Mouse (Mus musculus) heart, postnatal 14 days (tissue): ENCODE results near the gene Dscam. TPM values are rescaled to one million over a fixed set of nuclear protein-coding genes. Genes with fewer than 3 reads are reported as not detected.

Experiments
- DNase-seq, 2 experiments: peaks; one replicate each; pipeline ENCODE4 v3.0.0; 2021 to 2022
- intact Hi-C: fragments of 180-260 bp; cut with DNase I; formaldehyde crosslinking; loops from one replicate; pipeline ENCODE4 v1.15.1; 2025
- total RNA-seq, 2 experiments: library from RNA; stranded (reverse); gene quantifications; 2 replicates each; pipeline ENCODE4 v1.2.3; 2021

The Dscam gene
- total RNA-seq, 2 experiments from 2014 or later, result 0.05 TPM; not detected in 1

GRCm38 (mm10) chr16:97026803-97027202 lies 143.7 kb downstream of the Dscam start:
- intact Hi-C loops, result no loop called here
- no peak for DNase-seq

- intact Hi-C loops, result no loop called here
- no peak for DNase-seq
Measured at GRCm38 (mm10) chr16:97024406-97024805, 146.1 kb downstream of the Dscam start.

- intact Hi-C loops, result no loop called here
- no peak for DNase-seq
Measured at GRCm38 (mm10) chr16:97021496-97021895, 149.1 kb downstream of the Dscam start.

- intact Hi-C loops, result loop anchor here (5.0 to 10.0 kb wide), 2 partner anchors 124 to 166 kb away; no protein-coding TSS in a partner anchor
- DNase-seq, result no peak
Measured at GRCm38 (mm10) chr16:97018304-97018703, 152.2 kb downstream of the Dscam start.

DNA sequence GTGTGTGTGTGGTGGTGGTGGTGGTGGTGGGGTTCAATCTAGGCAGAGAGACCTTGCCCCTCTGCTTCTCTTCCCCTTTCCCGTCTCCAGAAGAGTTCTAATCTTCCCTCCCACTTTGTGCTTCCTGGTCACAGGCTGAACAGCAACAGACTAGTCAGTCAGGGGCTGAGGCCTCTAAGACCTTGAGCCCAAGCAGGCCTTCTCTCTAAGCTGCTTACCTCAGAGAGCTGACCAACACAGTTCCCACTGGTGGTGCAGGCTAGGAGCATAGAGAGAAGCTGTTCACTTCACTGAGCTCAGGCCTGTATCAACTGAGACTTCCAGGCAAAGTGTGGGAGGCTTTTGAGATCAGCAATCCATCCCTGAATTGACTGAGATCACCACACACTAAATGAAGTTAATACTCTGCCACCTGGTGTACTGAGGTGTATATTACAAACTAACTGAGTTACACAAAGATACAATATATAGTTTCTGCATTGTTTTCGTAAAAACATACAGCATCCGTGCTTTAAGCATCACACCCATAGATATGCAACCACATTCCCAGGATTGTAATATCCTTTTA lies 153.3 kb downstream of the Dscam start:
- no peak for DNase-seq
- intact Hi-C loops, result loop anchor here (5.0 to 10.0 kb wide), 2 partner anchors 122 to 165 kb away; no protein-coding TSS in a partner anchor

DNA sequence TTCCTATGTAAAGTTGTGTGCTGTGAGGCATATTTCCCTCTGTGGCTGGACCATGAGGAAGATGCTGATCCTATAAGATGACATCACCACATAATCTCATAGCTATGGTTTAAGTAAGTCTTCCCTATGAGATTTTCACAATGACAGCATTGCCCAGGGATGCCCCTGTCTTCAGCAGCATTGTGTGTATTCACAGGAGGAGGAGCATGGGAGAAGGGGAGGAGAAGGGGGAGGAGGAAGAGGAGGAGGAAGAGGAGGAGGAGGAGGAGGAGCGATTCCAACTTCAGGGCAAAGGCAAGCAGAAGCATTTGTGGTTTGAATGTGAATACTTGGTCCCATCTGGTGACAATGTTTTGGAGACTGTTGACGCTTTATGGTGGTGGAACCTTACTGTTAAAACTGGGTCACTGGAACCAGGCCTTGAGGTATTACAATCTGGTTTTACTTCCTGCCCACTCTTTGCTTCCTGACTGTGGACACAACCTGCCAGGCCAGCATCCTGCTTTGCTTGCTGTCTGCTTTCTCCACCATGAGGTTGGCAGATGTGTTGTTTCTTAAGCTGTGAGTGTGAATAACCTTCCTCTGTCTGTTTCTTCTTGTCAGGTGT lies 154.2 kb downstream of the Dscam start:
- no peak for DNase-seq
- intact Hi-C loops, result loop anchor here (5.0 to 10.0 kb wide), 2 partner anchors 122 to 164 kb away; no protein-coding TSS in a partner anchor

DNA sequence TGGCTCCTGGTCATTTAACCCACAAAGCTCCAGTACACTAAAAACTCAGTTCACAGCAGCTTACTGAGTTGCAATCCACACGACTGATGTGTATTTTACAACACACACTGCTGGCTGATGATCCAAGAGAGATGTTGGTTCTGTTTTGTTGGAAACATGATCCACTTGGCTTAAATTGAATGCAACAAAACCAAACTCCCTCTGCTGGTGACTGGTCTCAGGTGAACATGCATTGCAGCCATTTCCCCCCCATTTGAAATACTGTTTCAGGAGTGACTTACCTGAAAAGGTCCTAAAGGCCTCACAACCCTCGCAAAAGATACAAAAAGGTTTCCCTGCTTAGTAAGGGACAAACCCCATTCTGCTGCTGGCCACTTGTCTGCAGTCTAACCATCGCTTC lies 156.2 kb downstream of the Dscam start:
- intact Hi-C loops, result loop anchor here (10.0 kb wide), 1 partner anchor 120 kb away; no protein-coding TSS in a partner anchor

DNA sequence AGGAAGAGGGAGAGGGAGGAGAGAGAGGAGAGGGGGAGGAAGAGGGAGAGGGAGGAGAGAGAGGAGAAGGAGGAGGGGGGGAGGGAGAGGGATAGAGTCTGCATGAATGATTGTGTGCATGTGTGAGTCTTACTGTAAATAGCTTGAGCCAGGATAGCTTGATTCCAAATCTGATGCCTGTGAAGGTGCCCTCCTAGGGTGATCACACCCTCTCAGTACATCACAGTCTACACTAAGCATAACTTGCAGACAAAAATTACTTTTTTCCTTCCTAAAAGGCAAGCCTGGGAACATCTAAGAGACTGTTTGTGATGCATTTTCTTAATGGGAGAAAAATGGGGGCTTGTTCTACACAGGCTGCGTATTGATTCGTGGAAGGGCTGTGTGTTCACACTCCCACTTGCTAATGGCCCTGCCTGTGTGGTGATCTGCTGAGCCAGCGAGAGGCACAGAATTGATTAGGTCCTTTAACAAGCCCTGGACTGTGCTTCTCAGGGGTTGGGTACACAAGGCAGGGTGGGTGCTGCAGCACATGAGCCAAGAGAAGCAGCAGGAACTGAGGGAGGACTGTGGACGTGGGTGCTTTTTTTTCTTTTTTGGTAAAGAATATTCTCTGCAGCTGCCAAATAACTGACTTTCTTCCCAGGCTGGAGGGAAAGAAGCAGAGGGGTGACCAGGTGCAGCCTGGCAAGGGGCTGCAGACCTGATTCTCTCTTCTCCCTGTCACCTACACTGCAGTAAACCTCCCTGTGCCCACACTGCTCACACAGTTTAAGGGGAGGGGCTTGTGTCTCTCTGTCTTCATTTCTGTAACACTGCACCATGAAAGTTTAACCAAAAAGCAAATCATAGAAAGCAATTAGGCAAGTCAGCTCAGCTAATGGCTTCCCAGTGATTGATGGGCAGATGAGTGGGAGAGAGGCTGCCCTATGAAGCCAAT lies 161.2 kb downstream of the Dscam start:
- no peak for DNase-seq
- intact Hi-C loops, result loop anchor here (10.0 kb wide), 1 partner anchor 115 kb away; no protein-coding TSS in a partner anchor

More for the DNA sequence above, 156.2 kb downstream of the Dscam start:
- DNase-seq, result no peak

DNA sequence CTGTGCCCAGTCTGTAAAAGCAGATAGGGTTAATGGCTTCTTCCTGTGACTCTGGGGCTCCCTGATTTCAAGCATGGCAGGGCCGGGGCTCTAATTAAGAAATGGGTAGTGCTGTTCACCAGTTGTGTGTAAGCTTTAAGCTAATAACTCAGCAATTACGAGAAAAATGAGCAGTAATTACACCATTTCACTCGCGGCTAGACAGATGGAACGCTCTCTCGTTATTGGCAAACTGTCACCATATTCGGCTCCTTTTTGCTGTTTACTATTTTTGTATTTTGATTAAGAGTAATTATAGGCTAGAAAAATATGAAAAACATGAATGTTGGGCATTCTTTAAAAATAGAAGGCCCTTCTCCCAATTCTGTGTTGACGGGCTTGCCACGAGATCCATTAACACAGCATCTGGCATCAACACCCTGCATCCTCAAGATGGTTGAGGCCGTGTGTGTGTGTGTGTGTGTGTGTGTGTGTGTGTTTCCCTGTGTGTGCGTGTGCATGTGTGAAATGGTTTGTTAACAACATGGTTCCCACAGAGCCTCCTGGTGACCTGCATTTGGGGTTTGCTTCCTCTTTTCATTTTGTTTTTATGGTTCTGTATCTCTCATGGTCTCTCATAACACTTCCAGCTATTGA lies 162.5 kb downstream of the Dscam start:
- intact Hi-C loops, result no loop called here
- DNase-seq, result no peak

DNA sequence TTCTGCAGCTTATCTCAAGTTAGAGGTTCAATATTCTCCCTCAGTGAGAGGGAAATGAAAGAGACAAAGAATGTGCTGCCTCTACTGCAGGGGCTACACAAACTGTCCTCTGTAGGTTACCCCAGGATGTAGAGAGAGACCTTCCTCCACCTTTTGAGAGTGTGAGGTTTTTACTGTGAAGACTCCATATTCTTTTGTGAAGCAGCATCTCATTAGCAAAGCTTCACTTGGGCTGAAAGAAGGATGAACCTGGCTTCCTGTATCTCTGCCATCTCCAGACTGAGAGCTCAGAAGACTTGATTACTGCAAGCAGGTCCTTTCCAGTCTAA lies 163.7 kb downstream of the Dscam start:
- no peak for DNase-seq
- intact Hi-C loops, result no loop called here

DNA sequence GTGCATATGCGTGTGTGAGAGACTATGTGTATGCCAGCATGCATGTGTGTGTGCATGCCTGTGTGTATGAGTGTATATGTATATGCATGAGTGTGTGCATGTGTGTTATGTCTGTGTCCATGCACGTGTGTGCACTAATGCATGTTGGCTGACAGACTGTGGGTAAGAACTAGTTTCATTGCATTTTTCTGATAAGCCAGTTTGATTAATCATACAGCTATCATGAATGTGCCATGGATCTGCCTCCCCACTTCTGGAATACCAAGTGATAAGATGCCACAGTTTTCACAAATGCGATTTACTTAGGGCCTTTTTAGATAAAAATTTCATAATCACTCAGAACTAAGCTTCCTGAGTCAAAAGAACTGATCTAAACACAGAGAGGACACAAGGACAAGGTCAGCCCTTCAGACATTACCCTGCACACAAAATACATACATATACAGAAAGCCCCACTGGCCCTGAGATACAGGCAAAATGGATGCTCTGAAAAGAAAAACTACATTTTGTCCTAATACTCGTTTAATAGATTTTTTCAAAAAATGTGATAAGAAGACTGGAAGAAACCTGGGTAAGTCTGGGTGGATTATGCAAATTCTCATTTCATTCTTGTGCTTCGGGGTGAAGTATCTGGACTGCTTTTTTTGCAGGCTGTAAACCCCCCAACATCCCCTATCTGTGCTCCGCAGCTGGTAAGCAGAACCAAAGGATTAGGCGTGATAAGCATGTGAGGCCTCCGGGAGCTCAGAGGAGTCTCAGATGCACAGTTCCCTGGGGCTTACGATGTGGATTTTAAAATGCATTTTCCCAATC lies 164.3 kb downstream of the Dscam start:
- DNase-seq, result no peak
- intact Hi-C loops, result no loop called here

DNA sequence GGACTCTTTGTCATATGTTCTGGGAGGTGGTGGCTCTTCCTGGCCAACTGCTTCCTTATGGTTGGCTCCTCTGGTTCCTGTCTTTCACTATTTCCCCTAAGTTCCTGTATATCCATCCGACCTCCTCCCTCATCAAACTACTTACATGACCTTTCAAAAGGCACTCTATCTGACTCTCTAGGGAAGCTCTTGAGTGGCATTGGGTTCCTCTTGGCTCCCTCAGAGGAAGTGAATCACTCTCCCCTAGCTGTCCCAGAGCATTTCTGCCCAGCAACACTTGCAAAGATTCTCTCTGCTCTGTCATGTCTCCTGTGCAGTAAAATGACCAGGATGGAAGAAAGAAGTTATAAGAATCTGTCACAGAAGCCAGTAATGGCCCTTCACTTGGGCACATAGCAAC lies 166.6 kb downstream of the Dscam start:
- DNase-seq, result no peak
- intact Hi-C loops, result no loop called here

GRCm38 (mm10) chr16:97002837-97003236 lies 167.7 kb downstream of the Dscam start:
- intact Hi-C loops, result no loop called here
- DNase-seq, result no peak

GRCm38 (mm10) chr16:97002189-97002588 lies 168.4 kb downstream of the Dscam start:
- intact Hi-C loops, result no loop called here
- DNase-seq, result no peak

- intact Hi-C loops, result no loop called here
- peak; percentile 64 to 77 for DNase-seq
Measured at GRCm38 (mm10) chr16:96996854-96997253, 173.7 kb downstream of the Dscam start.

DNA sequence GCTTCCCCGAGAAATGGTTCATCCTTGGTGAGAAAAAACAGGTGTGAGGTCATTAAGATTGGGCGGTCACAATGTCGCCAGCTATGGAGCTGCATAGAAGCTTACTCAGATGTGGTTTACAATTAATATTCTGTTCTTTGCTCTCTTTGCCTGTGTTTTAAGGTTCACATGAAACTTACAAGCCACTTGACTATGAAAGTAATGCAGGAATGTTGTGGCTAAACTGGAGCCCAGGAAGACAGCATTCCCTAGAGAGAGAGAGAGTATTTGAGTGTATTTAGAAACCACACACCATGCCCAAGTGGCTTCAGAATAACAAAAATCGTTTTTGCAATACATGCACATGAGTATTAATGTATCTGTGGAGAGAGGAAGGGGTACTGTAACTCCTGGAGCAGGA lies 174.7 kb downstream of the Dscam start:
- intact Hi-C loops, result no loop called here

GRCm38 (mm10) chr16:96987396-96987795 lies 183.2 kb downstream of the Dscam start:
- intact Hi-C loops, result no loop called here

More for the DNA sequence above, 174.7 kb downstream of the Dscam start:
- DNase-seq, result no peak

DNA sequence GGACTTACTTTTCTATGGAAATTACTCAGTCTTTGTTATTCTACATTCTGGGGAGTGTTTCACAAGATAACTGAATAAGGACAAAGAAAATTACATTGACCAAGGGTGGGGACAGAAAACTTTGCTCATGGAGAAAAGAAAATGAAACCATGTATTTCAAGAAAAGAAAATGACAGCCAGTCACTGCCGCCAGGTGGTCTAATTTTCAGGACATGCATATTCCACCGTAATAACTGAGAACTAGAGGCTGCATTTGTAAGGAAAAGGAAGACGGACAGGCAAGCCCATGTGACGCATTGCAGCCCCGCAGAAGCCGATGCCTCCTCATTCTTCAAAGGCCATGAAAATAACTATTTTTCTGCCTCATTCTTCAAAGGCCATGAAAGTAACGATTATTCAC lies 197.3 kb downstream of the Dscam start:
- no peak for DNase-seq
- intact Hi-C loops, result no loop called here

More at GRCm38 (mm10) chr16:96987396-96987795, 183.2 kb downstream of the Dscam start:
- DNase-seq, result no peak

- DNase-seq, result no peak
- intact Hi-C loops, result no loop called here
Measured at GRCm38 (mm10) chr16:96971768-96972167, 198.8 kb downstream of the Dscam start.

- intact Hi-C loops, result no loop called here
Measured at GRCm38 (mm10) chr16:96970412-96970811, 200.1 kb downstream of the Dscam start.

More at GRCm38 (mm10) chr16:96970412-96970811, 200.1 kb downstream of the Dscam start:
- no peak for DNase-seq
